Mouse (Mus musculus) kidney, embryonic 14.5 days (tissue): ENCODE data around the gene Sptbn1. TPM values are rescaled to one million over a fixed set of nuclear protein-coding genes. Genes with fewer than 3 reads are reported as not detected.

ENCODE experiments used
- ATAC-seq: fragments of 200-750 bp; cut with Nextera tagmentation; 2 replicates; pipeline ENCODE4 v1.8.0; 2017; ENCODE audit warnings: moderate number of reproducible peaks, mild to moderate bottlenecking, moderate TSS enrichment, moderate library complexity; ENCODE audit not compliant: low FRiP score, low TSS enrichment
- H3K27ac ChIP-seq: fragments of 300-500 bp; sonication (generic); 2 replicates; pipeline ENCODE4 v1.5.1; 2014; ENCODE audit warnings: low read depth, mild to moderate bottlenecking, low read length, moderate library complexity, mixed read lengths
- H3K27me3 ChIP-seq: fragments of 300-500 bp; sonication (generic); 2 replicates; pipeline ENCODE4 v1.6.1; 2014; ENCODE audit warnings: mild to moderate bottlenecking, low read length; ENCODE audit not compliant: control insufficient read depth, insufficient read depth
- H3K36me3 ChIP-seq: fragments of 300-500 bp; sonication (generic); 2 replicates; pipeline ENCODE4 v1.6.1; 2014; ENCODE audit warnings: low read length, mixed read lengths; ENCODE audit not compliant: control insufficient read depth, insufficient read depth
- H3K4me1 ChIP-seq: fragments of 300-500 bp; sonication (generic); 2 replicates; pipeline ENCODE4 v1.6.1; 2014; ENCODE audit warnings: low read length, mixed read lengths; ENCODE audit not compliant: control insufficient read depth, insufficient read depth
- H3K4me2 ChIP-seq: fragments of 300-500 bp; sonication (generic); replicated peaks from 2 replicates; pipeline ENCODE4 v1.6.1; 2014; ENCODE audit warnings: low read depth, mild to moderate bottlenecking, low read length
- H3K4me3 ChIP-seq: fragments of 300-500 bp; sonication (generic); 2 replicates; pipeline ENCODE4 v1.5.1; 2014; ENCODE audit warnings: mild to moderate bottlenecking, low read length
- H3K9ac ChIP-seq: fragments of 300-500 bp; sonication (generic); 2 replicates; pipeline ENCODE4 v1.6.1; 2014; ENCODE audit warnings: low read depth, mild to moderate bottlenecking, low read length, moderate library complexity
- H3K9me3 ChIP-seq: fragments of 300-500 bp; sonication (generic); 2 replicates; pipeline ENCODE4 v1.6.1; 2016; ENCODE audit warnings: low read length; ENCODE audit not compliant: control insufficient read depth
- WGBS: fragments of 180-500 bp; shearing (Covaris S2); extraction: QIAGEN DNeasy Blood & Tissue Kit; methylation state at CpG from one replicate; pipeline ENCODE4 v1.1.7; 2014; 5-methylcytosine and 5-hydroxymethylcytosine counted together
- polyA plus RNA-seq: library from polyadenylated mRNA; unstranded; fragments of >200 nt; fragmentation: Nextera tagmentation; extraction: Ambion mirVana; gene quantifications from 2 replicates; pipeline ENCODE4 v1.2.1, GENCODE M21; 2014

Gene Sptbn1
- polyA plus RNA-seq, 1 experiment from 2014 or later: 129 TPM

- ATAC-seq: peak; percentile 40; the same call in 1 of the 2 replicates
- no peaks in the 10 kb centered on the region for H3K27me3 ChIP-seq
- H3K9me3 ChIP-seq: no peaks in the 10 kb centered on the region
- no peaks in the 10 kb centered on the region for H3K36me3 ChIP-seq
- H3K9ac ChIP-seq: no peak overlapping the region
- WGBS: 29% methylated on average over 5 of the region's 5 CpGs
- H3K4me1 ChIP-seq: peaks cover 15% of the 10 kb centered on the region
- peak overlapping the region; percentile 37; the same call in 1 of the 2 replicates for H3K27ac ChIP-seq
- H3K4me3 ChIP-seq: no peak overlapping the region
- H3K4me2 ChIP-seq: no peak overlapping the region
These were observed 90.7 kb downstream of the Sptbn1 start for GRCm38 (mm10) chr11:30177145-30177840.

GRCm38 (mm10) chr11:30176111-30176510 lies 91.9 kb downstream of the Sptbn1 start:
- Histone ChIP-seq H3K9ac (no peak overlapping the region), H3K4me3 (no peak overlapping the region), H3K9me3 (no peaks in the 10 kb centered on the region), H3K27me3 (no peaks in the 10 kb centered on the region), H3K27ac (no peak overlapping the region), H3K4me1 (peaks cover 15% of the 10 kb centered on the region), H3K4me2 (no peak overlapping the region), H3K36me3 (no peaks in the 10 kb centered on the region)
- no peak for ATAC-seq
- WGBS: 55% methylated on average over 3 of the region's 3 CpGs

DNA sequence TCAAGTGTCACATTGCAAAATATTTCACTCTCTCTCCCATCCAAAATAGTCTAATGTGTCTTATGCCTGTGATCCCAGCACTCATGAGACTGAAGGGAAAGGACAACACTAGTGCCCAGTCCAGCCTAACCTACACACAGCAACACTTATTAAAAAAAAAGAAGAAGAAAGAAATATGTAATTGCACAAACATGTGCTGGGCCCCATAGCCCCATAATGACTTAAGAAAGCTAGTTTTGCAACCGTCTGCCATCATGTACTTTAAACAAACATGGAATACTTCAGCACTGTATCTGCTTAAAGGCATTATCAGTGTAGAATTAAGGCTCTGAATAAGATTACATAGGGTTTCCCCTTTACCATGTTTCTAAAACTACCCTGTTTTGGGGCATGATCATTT lies 92.4 kb downstream of the Sptbn1 start:
- Histone ChIP-seq H3K9ac (no peak overlapping the region), H3K4me2 (no peak overlapping the region), H3K27ac (no peak overlapping the region), H3K4me1 (peaks cover 15% of the 10 kb centered on the region), H3K9me3 (no peaks in the 10 kb centered on the region), H3K27me3 (no peaks in the 10 kb centered on the region), H3K4me3 (no peak overlapping the region), H3K36me3 (no peaks in the 10 kb centered on the region)
- WGBS: 74% methylated on average over 1 of the region's 1 CpGs
- no peak for ATAC-seq

- Histone ChIP-seq H3K9ac (no peak overlapping the region), H3K36me3 (no peaks in the 10 kb centered on the region), H3K27me3 (no peaks in the 10 kb centered on the region), H3K4me2 (no peak overlapping the region), H3K9me3 (no peaks in the 10 kb centered on the region), H3K4me1 (peaks cover 4% of the 10 kb centered on the region), H3K4me3 (no peak overlapping the region), H3K27ac (no peak overlapping the region)
- no peak for ATAC-seq
- 67% methylated on average over 4 of the region's 4 CpGs for WGBS
These were observed 96.3 kb downstream of the Sptbn1 start for GRCm38 (mm10) chr11:30171586-30172178.

DNA sequence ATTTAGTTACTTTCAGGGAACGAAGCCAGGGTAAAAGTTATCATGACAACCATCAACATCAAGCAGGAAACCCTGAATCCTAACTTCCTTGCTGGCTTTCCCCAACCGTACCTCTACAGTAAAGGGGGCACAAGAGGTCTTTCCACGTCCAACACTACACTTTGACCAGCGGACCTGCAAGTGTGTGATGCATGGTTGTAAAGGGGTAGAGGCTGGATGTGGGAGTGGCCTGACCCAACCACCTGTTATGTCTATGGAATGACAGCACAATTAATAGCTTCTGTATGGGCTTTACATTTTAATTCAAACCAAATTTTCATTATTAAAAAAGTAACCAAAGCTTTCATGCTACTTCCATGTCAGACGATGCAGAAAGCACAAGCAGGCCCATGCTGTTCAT lies 96.8 kb downstream of the Sptbn1 start:
- no peaks in the 10 kb centered on the region for H3K9me3 ChIP-seq
- no peaks in the 10 kb centered on the region for H3K27me3 ChIP-seq
- H3K9ac ChIP-seq: no peak overlapping the region
- WGBS: 69% methylated on average over 5 of the region's 5 CpGs
- H3K4me2 ChIP-seq: no peak overlapping the region
- H3K4me1 ChIP-seq: no peaks in the 10 kb centered on the region
- no peak overlapping the region for H3K4me3 ChIP-seq
- H3K27ac ChIP-seq: no peak overlapping the region
- H3K36me3 ChIP-seq: no peaks in the 10 kb centered on the region
- ATAC-seq: no peak

GRCm38 (mm10) chr11:30166551-30166922 lies 101.4 kb downstream of the Sptbn1 start:
- Histone ChIP-seq H3K4me2 (no peak overlapping the region), H3K36me3 (no peaks in the 10 kb centered on the region), H3K4me3 (no peak overlapping the region), H3K9ac (no peak overlapping the region), H3K27ac (peak overlapping the region; percentile 44; the same call in 1 of the 2 replicates), H3K9me3 (no peaks in the 10 kb centered on the region), H3K4me1 (0 out of 2 replicates have a peak, but pooled peaks cover 10% of the 10 kb centered on the region), H3K27me3 (no peaks in the 10 kb centered on the region)
- no peak for ATAC-seq
- 68% methylated on average over 4 of the region's 4 CpGs for WGBS

- H3K36me3 ChIP-seq: no peaks in the 10 kb centered on the region
These were observed 102.0 kb downstream of the Sptbn1 start for GRCm38 (mm10) chr11:30165861-30166550.

GRCm38 (mm10) chr11:30164515-30165214 lies 103.3 kb downstream of the Sptbn1 start:
- H3K9me3 ChIP-seq: no peaks in the 10 kb centered on the region
- H3K4me1 ChIP-seq: peaks cover 23% of the 10 kb centered on the region
- H3K27ac ChIP-seq: 0 out of 2 replicates have a peak overlapping the region, but pooled peaks have one; percentile 7
- H3K27me3 ChIP-seq: no peaks in the 10 kb centered on the region
- 52% methylated on average over 5 of the region's 5 CpGs for WGBS
- no peak overlapping the region for H3K4me2 ChIP-seq
- no peak overlapping the region for H3K4me3 ChIP-seq
- H3K9ac ChIP-seq: no peak overlapping the region
- ATAC-seq: no peak
- no peaks in the 10 kb centered on the region; the same call in 1 of the 2 replicates for H3K36me3 ChIP-seq

More at GRCm38 (mm10) chr11:30165861-30166550, 102.0 kb downstream of the Sptbn1 start:
- Histone ChIP-seq H3K4me3 (no peak overlapping the region), H3K9me3 (no peaks in the 10 kb centered on the region), H3K4me2 (no peak overlapping the region), H3K27ac (peak overlapping the region; percentile 44; the same call in 1 of the 2 replicates), H3K4me1 (peaks cover 15% of the 10 kb centered on the region; the same call in 1 of the 2 replicates), H3K9ac (no peak overlapping the region), H3K27me3 (no peaks in the 10 kb centered on the region)
- no peak for ATAC-seq
- WGBS: 50% methylated on average over 5 of the region's 5 CpGs
